Mouse (Mus musculus) lung, postnatal 0 days (tissue): Measurements from ENCODE around the gene Col19a1.

Experiments used
- CTCF ChIP-seq: IDR thresholded peaks from 2 replicates; pipeline ENCODE4 v1.5.1; 2016; ENCODE audit warnings: antibody characterized with exemption, mild to moderate bottlenecking
- EP300 ChIP-seq: IDR thresholded peaks from 2 replicates; pipeline ENCODE4 v1.6.1; 2016; ENCODE audit warnings: antibody characterized with exemption, mild to moderate bottlenecking, control low read depth

DNA sequence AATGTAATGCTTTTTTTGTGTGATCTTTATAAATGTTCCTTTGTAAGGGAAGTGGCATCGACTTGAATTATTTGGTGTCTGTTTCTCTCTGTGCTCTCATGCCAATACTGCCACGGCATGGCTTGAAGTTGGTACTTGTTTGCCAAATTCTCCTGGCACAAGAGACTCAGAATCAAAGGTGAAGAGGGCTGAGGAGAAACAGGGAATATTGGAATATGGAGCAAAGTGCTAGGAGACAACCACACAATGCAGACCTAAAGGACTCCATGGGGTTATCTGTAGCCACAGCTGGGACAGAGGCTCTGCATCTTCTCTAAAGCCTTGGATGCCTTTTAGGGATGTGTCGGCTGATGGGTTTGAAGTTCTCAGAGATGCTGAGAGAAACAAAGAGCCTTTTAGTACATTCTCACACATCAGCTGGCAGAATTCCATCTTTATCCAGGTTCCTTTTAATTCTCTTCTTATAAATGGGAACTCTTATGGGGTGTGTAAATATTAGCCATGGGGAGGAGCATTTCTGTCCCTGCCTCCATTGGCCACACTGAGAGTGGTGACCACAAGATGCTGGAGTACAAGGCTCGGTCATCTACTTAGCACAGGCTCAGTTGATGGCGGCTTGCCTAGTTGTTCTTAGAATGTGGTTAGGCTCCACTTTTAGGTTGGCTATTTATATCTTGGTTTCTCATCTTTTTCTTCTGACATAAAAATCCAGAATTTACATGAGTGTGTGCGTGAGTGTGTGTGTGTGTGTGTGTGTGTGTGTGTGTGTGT is 360.1 kb downstream of the Col19a1 start:
- TF ChIP-seq CTCF (no peak), EP300 (no peak)
